Mouse (Mus musculus): Measurements from ENCODE around the gene Smok3a.
"Not testable (repeated sequence)": the region's sequence is repeated elsewhere in the genome, so short reads cannot be mapped to it uniquely, and the experiment has no call there.

Smok3a gene

GRCm38 (mm10) chr5:138020961-138021479 lies at the start of gene Smok3a, which contains the start of gene Smok3b:
Gene Smok3a (plus strand): TSS chr5:138021261.
Gene Smok3b (plus strand): TSS chr5:138021429.
- DNase-seq = not testable (repeated sequence)

GRCm38 (mm10) chr5:137973161-137973560 lies 47.9 kb upstream of the Smok3a start:
- DNase-seq = no peak

- no peak for DNase-seq
Measured at GRCm38 (mm10) chr5:137973738-137974137, 47.3 kb upstream of the Smok3a start.

GRCm38 (mm10) chr5:137974724-137975123 lies 46.3 kb upstream of the Smok3a start:
- DNase-seq = no peak

- no peak for DNase-seq
Measured at GRCm38 (mm10) chr5:137975434-137975833, 45.6 kb upstream of the Smok3a start.

- DNase-seq = no peak
Measured at GRCm38 (mm10) chr5:137977291-137977690, 43.8 kb upstream of the Smok3a start.

GRCm38 (mm10) chr5:137979081-137979480 lies 42.0 kb upstream of the Smok3a start:
- no peak for DNase-seq

- DNase-seq = peak in 1 of 2 experiments; percentile 24
Measured at GRCm38 (mm10) chr5:137981300-137981699, 39.8 kb upstream of the Smok3a start, which contains the start of gene Azgp1. Gene Azgp1 (plus strand): TSS chr5:137981520.

- DNase-seq = no peak
Measured at GRCm38 (mm10) chr5:137986351-137986750, 34.7 kb upstream of the Smok3a start.

GRCm38 (mm10) chr5:138009437-138009836 lies 11.6 kb upstream of the Smok3a start:
- no peak for DNase-seq

GRCm38 (mm10) chr5:138012382-138012781 lies 8.7 kb upstream of the Smok3a start:
- no peak for DNase-seq

- no peak for DNase-seq
Measured at GRCm38 (mm10) chr5:138016530-138016929, 4.5 kb upstream of the Smok3a start.

GRCm38 (mm10) chr5:138016997-138017396 lies 4.1 kb upstream of the Smok3a start:
- DNase-seq = no peak

- not testable (repeated sequence) for DNase-seq
Measured at GRCm38 (mm10) chr5:138019577-138019976, 1.5 kb upstream of the Smok3a start.

- not testable (repeated sequence) for DNase-seq
Measured at GRCm38 (mm10) chr5:138052894-138053293, 31.8 kb downstream of the Smok3a start, which contains the start of gene Smok3c. Gene Smok3c (plus strand): TSS chr5:138053194.

GRCm38 (mm10) chr5:138073803-138074202 lies 52.7 kb downstream of the Smok3a start:
- no peak for DNase-seq

- DNase-seq = no peak
Measured at GRCm38 (mm10) chr5:138075684-138076083, 54.6 kb downstream of the Smok3a start.

GRCm38 (mm10) chr5:138076148-138076547 lies 55.1 kb downstream of the Smok3a start:
- no peak for DNase-seq

- no peak for DNase-seq
Measured at GRCm38 (mm10) chr5:138080456-138080855, 59.4 kb downstream of the Smok3a start.

GRCm38 (mm10) chr5:138081446-138081845 lies 60.4 kb downstream of the Smok3a start:
- DNase-seq = no peak

- no peak for DNase-seq
Measured at GRCm38 (mm10) chr5:138083318-138083900, 62.3 kb downstream of the Smok3a start.

GRCm38 (mm10) chr5:138083936-138084335 lies 62.9 kb downstream of the Smok3a start:
- DNase-seq = no peak
